Mouse (Mus musculus) activated CD4-positive, CD25-positive, alpha-beta regulatory T cell, adult 4 months (primary cell): ENCODE measurements at regions not wholly inside any gene's neighbourhood (a gene's known extent, or its start where the extent isn't known, plus 50 kb on each side); places are given as distances from the start of the nearest gene placed in this dataset.

Experiments used
- ATAC-seq: one replicate; pipeline ENCODE4 v1.8.0; 2017

DNA sequence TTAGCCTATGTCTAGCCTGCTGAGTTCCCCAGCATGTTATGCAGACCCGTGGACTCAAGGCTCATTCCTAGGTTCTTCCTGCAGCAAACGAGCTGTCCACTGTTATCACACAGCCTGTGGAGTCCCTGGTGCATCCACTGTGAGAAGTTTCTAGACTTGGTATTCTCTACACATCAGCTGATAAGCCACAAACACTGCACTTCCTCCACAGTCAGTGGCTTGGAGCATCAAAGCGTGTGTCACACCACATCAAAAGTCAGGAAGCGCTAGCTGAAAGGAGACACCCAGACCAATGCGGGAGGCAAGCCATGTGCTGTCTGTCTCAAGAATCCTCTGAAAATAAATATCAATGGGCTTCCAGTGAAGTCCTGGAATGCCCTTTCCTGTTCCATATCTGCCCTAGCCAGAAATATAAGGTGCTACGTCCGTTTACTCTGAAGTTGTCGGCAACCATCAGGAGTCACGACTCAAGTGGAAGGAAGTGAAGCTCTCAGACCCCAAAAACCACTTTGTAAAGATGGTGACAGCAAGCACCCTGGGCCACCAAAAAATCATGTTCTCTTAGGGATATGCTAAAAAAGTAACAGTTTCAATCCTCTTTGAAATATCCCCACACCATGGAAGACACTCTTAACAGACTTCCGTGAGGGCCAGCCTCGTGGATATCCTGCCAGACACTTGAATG, 227.7 kb downstream of the Adgrl2 start:
- ATAC-seq: peak; percentile 57

GRCm38 (mm10) chr3:148761586-148761985, 228.8 kb downstream of the Adgrl2 start:
- ATAC-seq: no peak

DNA sequence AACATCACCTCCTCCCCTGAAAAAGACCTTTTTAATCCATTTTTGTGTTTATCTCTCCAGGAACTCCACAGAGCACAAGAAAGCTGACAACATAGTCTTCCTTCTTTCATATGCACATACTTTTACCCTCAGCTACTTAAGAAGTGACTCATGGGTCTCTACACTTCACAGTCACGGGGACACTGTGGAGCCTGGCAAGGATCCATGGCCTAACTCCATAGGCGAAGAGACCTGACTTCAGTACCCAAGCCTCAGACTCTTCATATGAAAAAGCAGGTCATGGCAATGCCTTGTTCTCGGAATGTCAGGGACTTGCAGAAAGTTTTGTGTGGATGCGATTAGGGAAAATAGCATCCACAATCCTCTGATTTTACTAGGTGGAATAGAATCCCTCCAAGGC, 230.9 kb downstream of the Adgrl2 start:
- ATAC-seq: no peak

DNA sequence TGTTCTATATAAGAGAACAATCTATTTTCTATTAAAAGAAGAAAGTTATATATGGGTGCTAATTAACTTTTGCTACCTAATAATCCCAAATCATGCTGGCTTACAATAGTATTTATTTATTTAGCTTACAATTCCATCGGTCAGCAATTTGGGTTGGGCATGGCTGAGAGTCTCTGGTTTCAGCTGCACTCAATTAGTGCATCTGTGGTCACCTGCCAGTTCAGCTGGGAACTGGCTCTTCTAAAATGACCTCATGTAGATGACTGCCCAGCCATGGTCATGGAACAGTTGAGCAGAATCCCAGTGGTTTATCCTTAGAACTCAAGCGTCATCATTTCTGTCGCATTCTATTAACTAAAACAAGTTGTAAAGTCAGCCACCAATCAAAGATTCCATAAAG, 244.1 kb downstream of the Adgrl2 start:
- ATAC-seq: no peak

DNA sequence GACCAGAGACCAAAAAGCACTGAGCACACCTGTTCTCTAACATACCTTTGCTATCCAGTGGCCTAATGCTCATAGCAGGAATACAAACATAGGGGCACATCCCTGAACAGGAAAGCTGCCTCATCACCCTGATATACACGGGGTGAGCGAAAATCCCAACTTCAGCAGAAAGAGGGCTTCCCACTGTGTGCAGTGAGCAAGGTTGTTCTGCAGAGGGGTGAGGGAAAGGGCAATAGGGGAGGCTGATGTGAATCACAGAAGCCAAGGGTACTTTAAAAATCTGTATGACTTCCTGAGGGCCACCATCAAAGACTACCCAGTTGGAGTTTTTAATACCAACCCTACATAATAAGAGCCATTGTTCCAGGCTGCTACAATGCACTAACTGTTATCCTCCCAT, 245.7 kb downstream of the Adgrl2 start:
- no peak for ATAC-seq

- ATAC-seq: no peak
Observed at GRCm38 (mm10) chr3:148734194-148734749, 256.1 kb downstream of the Adgrl2 start.

DNA sequence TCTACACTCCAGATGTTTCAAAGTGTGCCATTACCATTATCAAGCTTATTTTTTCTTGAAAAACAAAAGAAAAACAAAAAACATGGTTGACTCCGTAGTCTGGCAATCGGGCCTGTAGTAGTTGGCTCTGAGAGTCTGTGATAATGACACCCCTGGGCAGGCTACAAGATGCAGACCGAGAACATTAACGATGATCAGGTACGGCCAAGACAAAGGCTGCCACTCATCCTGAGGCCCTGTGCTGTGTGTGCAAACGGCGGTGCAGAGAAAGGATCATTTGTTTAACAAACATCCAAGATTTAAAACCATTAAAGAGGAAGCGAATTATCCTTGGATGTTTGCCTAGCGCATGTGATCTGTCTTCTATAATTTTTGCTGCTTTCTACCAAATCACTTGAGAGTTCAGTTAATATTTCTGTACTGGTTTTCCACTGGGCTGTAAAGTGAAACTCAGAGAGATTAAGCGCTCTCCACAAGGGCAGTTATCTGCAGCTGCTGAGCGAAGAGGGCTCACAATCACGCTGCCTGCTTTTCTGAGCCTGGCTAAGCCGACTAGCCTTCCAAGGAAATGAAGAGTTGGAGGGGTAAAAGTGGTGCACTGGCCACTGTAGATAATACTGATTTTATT, 257.0 kb downstream of the Adgrl2 start:
- ATAC-seq: no peak

DNA sequence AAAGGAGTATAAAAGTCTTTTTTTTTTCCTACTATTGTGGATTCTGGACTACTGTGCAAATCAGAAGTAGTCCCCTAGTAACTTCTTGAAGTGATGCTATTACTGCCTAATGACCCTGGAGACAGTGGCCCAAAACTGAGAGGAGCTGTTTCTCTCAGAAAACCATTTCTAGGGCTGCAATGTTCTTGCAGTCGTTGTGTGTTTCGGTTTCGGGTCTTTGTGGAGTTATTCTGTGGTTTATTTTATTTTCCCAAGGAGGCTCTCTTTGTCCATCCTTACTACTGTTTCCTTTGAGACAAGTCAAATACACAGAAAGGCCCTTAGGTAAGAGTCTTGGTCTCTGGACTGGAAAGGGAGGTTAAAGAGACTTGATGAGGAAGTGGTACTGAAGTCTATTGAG, 258.9 kb downstream of the Adgrl2 start:
- no peak for ATAC-seq

DNA sequence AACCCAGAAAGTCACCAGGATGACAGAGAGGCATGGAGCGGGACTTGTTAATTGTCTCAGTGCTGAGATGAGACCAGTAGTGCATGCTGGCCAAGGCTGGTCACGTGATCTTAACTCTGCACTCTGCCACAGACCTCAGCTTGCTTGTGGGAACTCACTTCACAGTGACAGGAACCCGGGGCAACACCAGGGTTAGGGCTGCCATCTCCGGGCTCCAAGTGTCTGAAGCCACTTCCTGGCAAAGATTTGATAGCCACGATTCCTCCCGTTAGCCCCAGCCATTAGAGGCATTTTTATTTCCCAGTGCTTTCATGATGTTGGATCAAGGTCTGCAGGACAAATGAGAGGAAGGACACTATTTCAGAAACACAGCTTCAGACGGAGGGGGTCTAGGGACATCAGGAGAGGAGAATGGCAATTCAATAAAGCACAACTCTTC, 261.1 kb downstream of the Adgrl2 start:
- ATAC-seq: no peak

- ATAC-seq: no peak
Observed at GRCm38 (mm10) chr3:148728513-148729241, 261.7 kb downstream of the Adgrl2 start.

- ATAC-seq: no peak
Observed at GRCm38 (mm10) chr3:148726596-148727331, 263.6 kb downstream of the Adgrl2 start.

- ATAC-seq: no peak
Observed at GRCm38 (mm10) chr3:148696555-148696954, 293.8 kb downstream of the Adgrl2 start.

DNA sequence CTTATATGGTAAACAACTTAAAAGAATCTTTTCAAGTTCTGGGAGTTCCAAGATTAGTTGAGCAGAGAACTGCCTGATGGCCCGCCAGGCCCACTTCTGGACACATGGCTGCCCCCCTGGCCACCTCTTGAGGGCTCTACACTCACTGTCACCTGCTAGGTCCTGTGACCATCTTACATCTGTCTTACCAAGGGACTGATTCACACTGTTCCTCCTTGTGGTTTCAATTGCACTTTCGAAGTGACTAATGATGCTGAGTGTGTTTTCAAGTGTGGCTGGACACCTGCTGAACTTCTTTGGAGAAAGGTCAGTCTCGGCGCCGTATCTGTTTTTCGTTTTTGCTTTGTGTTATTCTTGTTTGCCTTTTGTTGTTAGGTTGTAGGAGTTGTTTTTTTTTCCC, 294.9 kb downstream of the Adgrl2 start:
- no peak for ATAC-seq

DNA sequence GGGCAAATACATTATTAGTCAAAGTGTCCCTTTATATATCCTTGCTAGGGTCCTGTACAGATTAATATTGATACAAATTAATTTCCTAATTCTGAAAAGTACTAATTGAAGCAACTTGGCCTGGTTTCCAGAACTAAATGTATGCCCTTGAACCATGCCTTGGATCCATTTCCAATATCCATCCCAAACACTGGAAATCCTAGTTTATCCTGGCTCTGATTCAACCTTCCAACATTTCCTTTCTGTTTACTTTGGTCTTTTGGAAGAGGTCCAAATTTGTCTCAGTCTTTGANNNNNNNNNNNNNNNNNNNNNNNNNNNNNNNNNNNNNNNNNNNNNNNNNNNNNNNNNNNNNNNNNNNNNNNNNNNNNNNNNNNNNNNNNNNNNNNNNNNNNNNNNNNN, 307.2 kb downstream of the Adgrl2 start:
- no peak for ATAC-seq

DNA sequence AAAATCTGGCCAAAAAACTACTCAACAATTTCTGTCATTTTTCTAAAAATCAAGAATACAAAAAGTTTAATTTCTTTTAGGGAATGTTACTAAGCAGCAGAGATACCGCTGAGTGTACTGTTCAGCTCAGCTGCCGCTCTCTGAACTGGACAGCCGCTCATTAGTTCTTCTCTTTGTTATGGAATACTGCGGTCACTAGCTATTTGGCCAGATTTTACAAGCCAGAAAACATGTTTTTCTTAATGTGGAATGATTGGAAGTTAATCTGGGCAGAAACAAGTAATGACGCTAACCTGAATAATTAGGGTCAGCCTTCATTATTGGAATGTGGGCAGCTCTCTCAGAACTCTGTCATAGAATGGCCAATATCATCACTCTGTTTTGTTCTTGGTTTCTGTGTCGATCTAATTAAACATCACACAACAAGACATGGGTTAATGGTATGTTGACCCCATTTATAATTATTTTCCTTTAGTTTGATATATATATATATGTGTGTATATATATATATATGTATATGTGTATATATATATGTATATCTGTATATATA, 307.8 kb downstream of the Adgrl2 start:
- no peak for ATAC-seq

GRCm38 (mm10) chr3:148681186-148681585, 309.2 kb downstream of the Adgrl2 start:
- no peak for ATAC-seq

- ATAC-seq: no peak
Observed at GRCm38 (mm10) chr3:148680737-148681136, 309.6 kb downstream of the Adgrl2 start.

- ATAC-seq: no peak
Observed at GRCm38 (mm10) chr3:148680086-148680485, 310.3 kb downstream of the Adgrl2 start.

DNA sequence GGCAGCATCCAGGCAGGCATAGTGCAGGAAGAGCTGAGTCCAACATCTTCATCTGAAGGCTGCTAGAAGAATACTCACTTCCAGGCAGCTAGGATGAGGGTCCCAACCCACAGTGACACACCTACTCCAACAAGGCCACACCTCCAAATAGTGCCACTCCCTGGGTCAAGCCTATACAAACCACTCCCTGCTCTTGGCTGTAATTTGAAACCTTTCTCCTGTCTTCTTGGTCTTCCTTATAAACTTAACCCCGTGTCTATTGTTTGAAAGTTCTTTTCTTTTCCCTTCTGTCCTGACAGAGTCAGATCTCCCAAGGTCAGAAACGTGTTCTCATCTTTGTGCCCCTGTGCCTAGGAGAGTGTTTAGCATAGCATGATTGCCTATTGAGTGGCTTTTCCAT, 311.2 kb downstream of the Adgrl2 start:
- ATAC-seq: no peak

DNA sequence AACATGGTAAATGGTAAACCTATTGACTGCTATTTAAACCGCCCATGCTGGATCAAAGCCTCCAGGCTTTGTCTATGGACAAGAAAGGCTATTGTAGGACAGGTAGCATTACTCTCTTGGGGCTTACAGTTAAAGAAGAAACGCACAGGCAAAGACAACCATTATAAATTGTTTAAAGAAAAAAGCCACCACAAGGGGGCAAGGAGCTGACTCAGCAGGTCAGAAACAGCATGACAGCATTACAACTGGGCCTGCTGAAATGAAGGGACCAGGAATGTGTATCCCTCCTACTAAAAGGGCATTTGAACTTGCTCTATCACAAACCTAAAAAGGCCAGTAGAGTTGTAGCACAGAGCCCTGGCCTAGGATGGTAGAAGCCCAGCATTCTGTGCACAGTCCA, 314.3 kb downstream of the Adgrl2 start:
- no peak for ATAC-seq

DNA sequence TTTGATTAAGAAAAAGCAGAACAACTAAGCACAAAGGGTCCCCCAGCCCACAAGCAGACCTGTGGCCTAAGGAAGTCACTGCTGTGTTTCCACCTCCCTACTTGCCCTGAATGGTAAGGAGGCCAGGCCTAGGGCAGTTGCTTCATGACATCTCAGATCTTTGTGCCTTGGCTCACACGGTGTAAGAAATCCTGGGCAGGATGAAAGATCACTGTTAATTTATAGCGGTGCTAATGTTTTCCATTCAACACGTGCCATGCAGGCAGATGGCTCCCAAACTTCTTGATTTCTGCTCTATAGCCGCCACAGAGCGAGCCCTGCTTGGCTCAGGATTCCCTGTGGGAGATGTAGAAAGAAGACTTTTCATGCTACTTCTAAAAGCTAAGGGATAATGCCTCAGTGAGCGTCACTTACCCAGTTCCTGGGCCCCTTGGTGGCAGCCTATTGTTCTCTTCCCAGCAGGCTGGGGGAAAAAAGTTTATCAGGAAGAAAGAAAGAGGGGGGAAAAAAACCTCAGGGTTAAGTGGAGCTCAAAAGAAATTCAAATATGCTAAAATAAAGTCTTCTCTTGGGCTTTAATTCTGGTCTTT, 327.4 kb downstream of the Adgrl2 start:
- ATAC-seq: no peak

GRCm38 (mm10) chr3:148659024-148659423, 331.3 kb downstream of the Adgrl2 start:
- no peak for ATAC-seq
